Mouse (Mus musculus) spleen, adult 12 weeks (tissue): ENCODE data around the gene Arhgef25.
"Not testable (repeated sequence)": the region's sequence is repeated elsewhere in the genome, so short reads cannot be mapped to it uniquely, and the experiment has no call there.

Experiments used
- DNase-seq: peaks from one replicate; pipeline ENCODE4 v3.0.0; 2022; ENCODE audit warnings: low spot score

The Arhgef25 gene

GRCm38 (mm10) chr10:127137896-127138295 lies 52.0 kb downstream of the Arhgef25 start:
- no peak for DNase-seq

- DNase-seq, result no peak
Observed at GRCm38 (mm10) chr10:127136510-127136909, 53.4 kb downstream of the Arhgef25 start.

- no peak for DNase-seq
Observed at GRCm38 (mm10) chr10:127135118-127135836, 54.6 kb downstream of the Arhgef25 start.

GRCm38 (mm10) chr10:127134394-127135035 lies 55.4 kb downstream of the Arhgef25 start:
- not testable (repeated sequence) for DNase-seq
